Mouse (Mus musculus) right cerebral cortex, postnatal 10 days (tissue): Measurements from ENCODE around the gene Ncor1.
A peak's percentile ranks its signal among the peaks of the same experiment; 100 is the strongest.
"Not testable (repeated sequence)": the region's sequence is repeated elsewhere in the genome, so short reads cannot be mapped to it uniquely, and the experiment has no call there.

Experiments used
- DNase-seq, 2 experiments: peaks; one replicate each; pipeline ENCODE4 v3.0.0; 2021; ENCODE audit warnings: low spot score in 2 of 2

The Ncor1 gene

GRCm38 (mm10) chr11:62458780-62459179, 439 bp upstream of the Ncor1 start:
- no peak for DNase-seq

- DNase-seq = no peak
These were observed 460 bp downstream of the Ncor1 start for GRCm38 (mm10) chr11:62457891-62458270.

GRCm38 (mm10) chr11:62457241-62457890, 975 bp downstream of the Ncor1 start:
- DNase-seq = peak; percentile 91 to 93

- peak; percentile 49 for DNase-seq
These were observed 1.7 kb downstream of the Ncor1 start for GRCm38 (mm10) chr11:62456483-62457172.

- DNase-seq = no peak
These were observed 2.3 kb downstream of the Ncor1 start for GRCm38 (mm10) chr11:62456021-62456482.

GRCm38 (mm10) chr11:62455193-62455592, 3.1 kb downstream of the Ncor1 start:
- DNase-seq = no peak

- no peak for DNase-seq
These were observed 9.4 kb downstream of the Ncor1 start for GRCm38 (mm10) chr11:62448971-62449370.

GRCm38 (mm10) chr11:62445799-62446198, 12.5 kb downstream of the Ncor1 start:
- DNase-seq = no peak

- no peak for DNase-seq
These were observed 17.5 kb downstream of the Ncor1 start for GRCm38 (mm10) chr11:62440670-62441315.

GRCm38 (mm10) chr11:62432211-62432610, 26.1 kb downstream of the Ncor1 start:
- no peak for DNase-seq

- no peak for DNase-seq
These were observed 31.2 kb downstream of the Ncor1 start for GRCm38 (mm10) chr11:62427105-62427504.

GRCm38 (mm10) chr11:62426266-62426665, 32.1 kb downstream of the Ncor1 start:
- no peak for DNase-seq

GRCm38 (mm10) chr11:62424525-62424924, 33.8 kb downstream of the Ncor1 start:
- DNase-seq = no peak

GRCm38 (mm10) chr11:62415026-62415425, 43.3 kb downstream of the Ncor1 start:
- DNase-seq = no peak

GRCm38 (mm10) chr11:62409611-62410010, 48.7 kb downstream of the Ncor1 start:
- no peak for DNase-seq

GRCm38 (mm10) chr11:62408848-62409247, 49.5 kb downstream of the Ncor1 start:
- DNase-seq = peak in 1 of 2 experiments; percentile 39

GRCm38 (mm10) chr11:62396405-62396804, 61.9 kb downstream of the Ncor1 start:
- DNase-seq = peak in 1 of 2 experiments; percentile 44

- DNase-seq = no peak
These were observed 70.0 kb downstream of the Ncor1 start for GRCm38 (mm10) chr11:62388331-62388679.

- no peak for DNase-seq
These were observed 70.6 kb downstream of the Ncor1 start for GRCm38 (mm10) chr11:62387608-62388330.

GRCm38 (mm10) chr11:62377202-62377851, 81.0 kb downstream of the Ncor1 start:
- not testable (repeated sequence) for DNase-seq

GRCm38 (mm10) chr11:62371776-62372175, 86.6 kb downstream of the Ncor1 start:
- no peak for DNase-seq

- no peak for DNase-seq
These were observed 88.4 kb downstream of the Ncor1 start for GRCm38 (mm10) chr11:62369924-62370323.
